Mouse (Mus musculus): ENCODE data around the gene Ccdc141.

DNA sequence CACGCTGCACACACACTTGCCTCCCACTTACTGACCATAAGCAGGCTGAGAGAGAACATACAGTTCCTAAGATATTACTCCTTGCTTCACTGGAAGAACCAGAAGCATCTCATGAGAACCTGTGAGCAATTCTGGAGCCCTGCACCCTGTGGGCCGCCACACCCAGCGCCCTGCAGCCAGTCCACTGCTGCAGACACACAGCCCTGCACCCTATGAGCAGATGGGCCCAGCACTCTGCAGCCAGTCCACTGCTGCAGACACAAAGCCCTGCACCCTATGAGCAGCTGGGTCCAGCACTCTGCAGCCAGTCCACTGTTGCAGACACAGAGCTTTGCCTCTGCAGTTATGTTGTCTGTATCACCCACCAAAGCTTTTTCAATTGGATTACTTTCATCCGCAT, 29.9 kb upstream of the Ccdc141 start:
- no peak for TF ChIP-seq POLR2A (IDR thresholded peaks at IDR 0.05; ENCODE audit: low read depth, low read length)
- no peak for TF ChIP-seq CTCF (IDR thresholded peaks at IDR 0.05; ENCODE audit: extremely low read depth, insufficient read length, insufficient replicate concordance, low read depth, low read length)
